Mouse (Mus musculus) adrenal gland, adult 18-20 months (tissue): ENCODE measurements around the gene Tmem88. TPM values are rescaled to one million over a fixed set of nuclear protein-coding genes. Genes with fewer than 3 reads are reported as not detected.

Experiments used
- DNase-seq, 2 experiments: peaks; one replicate each; pipeline ENCODE4 v3.0.0; 2021 to 2022; ENCODE audit warnings: low spot score in 2 of 2
- total RNA-seq, 2 experiments: library from RNA; stranded (reverse); gene quantifications; 1 replicate in 1 of 2; 2 replicates in 1 of 2; pipeline ENCODE4 v1.2.3; 2021

The Tmem88 gene
- total RNA-seq, 2 experiments from 2014 or later, result 7.9 to 8.8 TPM

DNA sequence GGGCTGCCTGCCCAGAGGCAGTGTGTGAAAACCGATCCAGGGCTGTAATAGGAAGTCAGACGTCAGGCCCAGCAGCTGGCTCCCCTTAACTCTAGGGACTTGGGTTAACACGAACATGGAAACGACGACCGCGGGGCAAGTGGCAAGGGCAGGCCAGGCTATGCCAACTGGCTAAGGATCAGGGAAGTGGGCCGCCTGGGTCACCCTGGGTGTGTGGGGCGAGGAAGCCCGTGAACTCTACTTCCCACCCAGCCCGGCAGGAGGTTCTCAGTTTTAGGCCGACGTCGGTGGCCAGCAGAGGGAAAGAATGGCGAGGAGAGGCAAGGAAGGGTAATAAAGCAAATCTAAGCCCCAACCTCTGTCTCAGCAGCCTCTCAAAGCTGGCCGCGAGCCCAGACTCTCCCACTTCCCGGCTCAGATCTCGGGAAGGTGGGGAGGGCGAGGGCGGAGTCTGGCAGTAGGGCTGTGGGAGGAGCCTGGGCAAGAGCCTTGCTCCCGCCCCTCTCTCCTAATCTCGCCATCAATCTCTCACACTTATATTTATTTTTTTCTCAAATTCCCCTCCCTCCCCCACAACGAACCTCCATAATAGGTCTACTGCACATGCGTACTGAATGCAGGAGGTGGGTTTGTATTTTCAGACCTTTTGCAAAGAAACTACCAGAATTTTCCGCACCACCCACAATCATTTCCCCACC, 31.7 kb downstream of the Tmem88 start:
- peak; percentile 92 for DNase-seq

GRCm38 (mm10) chr11:69365722-69366121, 32.3 kb downstream of the Tmem88 start:
- no peak for DNase-seq

DNA sequence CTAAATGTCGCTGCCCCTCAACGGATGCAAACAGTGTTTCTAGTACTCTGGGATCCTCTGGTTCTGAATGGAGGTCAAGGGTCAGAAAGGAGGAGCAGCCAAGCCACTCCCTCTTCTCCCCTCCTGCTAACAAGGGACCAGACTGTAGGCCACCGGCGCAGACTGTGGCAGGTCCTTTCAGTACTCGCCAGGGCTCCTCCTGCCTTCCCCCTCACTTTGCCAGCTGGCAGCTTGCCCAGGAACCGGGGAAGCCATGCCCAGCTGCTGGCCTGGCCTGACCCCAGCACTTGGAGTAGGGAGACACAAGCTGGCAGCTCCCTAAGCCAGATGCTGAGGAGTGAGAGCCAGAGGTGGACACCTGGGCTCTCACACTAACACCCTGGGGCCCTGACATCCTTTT, 33.1 kb downstream of the Tmem88 start:
- DNase-seq, result peak; percentile 91 to 94

- DNase-seq, result no peak
Observed at GRCm38 (mm10) chr11:69364376-69364775, 33.7 kb downstream of the Tmem88 start.

DNA sequence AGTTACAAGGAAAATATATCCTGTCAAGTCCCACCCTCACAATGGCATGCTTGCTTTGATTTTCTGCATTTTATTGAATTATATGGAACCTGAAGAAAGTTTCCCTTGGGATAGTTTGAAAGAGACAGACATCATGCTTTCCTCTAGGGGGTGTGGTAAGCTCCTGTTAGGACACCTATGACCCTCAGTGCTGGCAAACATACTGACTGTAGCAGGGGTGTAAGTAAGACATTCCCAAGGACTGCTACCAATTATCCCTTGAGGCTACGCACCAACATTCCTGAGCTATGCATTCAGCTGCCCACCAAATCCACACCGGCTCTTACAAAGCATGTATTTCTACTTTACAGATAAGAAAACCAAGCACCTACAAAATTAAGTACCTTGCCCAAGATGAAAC, 35.6 kb downstream of the Tmem88 start:
- DNase-seq, result no peak

GRCm38 (mm10) chr11:69362021-69362420, 36.0 kb downstream of the Tmem88 start:
- DNase-seq, result no peak

DNA sequence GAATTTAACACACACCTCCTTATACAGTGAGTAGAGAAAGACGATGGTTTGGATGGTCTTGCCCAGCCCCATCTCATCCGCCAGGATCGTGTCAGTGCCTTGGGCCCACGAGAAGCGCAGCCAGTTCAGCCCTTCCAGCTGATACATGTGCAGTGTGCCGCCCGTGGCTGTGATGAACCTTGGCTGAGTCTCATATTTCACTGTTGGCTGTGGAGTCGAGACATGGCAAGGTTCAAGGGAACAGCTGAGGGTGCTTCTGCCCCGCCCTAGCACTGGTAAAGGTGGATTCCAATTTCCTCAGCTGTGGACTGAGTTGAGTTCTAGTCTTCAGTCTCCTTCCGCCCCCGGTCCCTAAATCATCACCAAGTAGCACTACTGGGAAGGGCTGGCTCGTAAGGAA, 40.3 kb downstream of the Tmem88 start:
- DNase-seq, result no peak

- DNase-seq, result no peak
Observed at GRCm38 (mm10) chr11:69356544-69356943, 41.5 kb downstream of the Tmem88 start.

Other genes with a start within 250 kb of the Tmem88 start
- not detected for gene Alox12b, start 241.2 kb downstream of the Tmem88 start, total RNA-seq
- gene Alox8, start 200.4 kb downstream of the Tmem88 start, total RNA-seq, result not detected
- under 1 TPM in 1 of 2 experiments, not detected in 1; 0.07 TPM for gene Gucy2e, start 161.2 kb downstream of the Tmem88 start, total RNA-seq
- gene Cntrob, start 74.5 kb downstream of the Tmem88 start, total RNA-seq, result 1 to 10 TPM; 3.6 to 4.1 TPM
- 10 to 100 TPM; 57.8 to 60.1 TPM for gene Trappc1, start 74.3 kb downstream of the Tmem88 start, total RNA-seq
- 1 to 10 TPM; 6.8 to 8.8 TPM for gene Kcnab3, start 72.0 kb downstream of the Tmem88 start, total RNA-seq
- 1 to 10 TPM; 5.2 to 5.5 TPM for gene Rnf227, start 57.8 kb downstream of the Tmem88 start, total RNA-seq
- 100 to 1,000 TPM in 1 of 2 experiments, 10 to 100 TPM in 1; 87.6 to 109 TPM for gene Chd3, start 28.8 kb downstream of the Tmem88 start, total RNA-seq
- 100 to 1,000 TPM; 139 to 162 TPM for gene Naa38, start 2.7 kb downstream of the Tmem88 start, total RNA-seq
- 10 to 100 TPM; 41.3 to 50.2 TPM for gene Cyb5d1, start 2.6 kb downstream of the Tmem88 start, total RNA-seq
- 10 to 100 TPM; 32.7 to 34.8 TPM for gene Kdm6b, start 15.4 kb upstream of the Tmem88 start, total RNA-seq
- under 1 TPM; 0.13 TPM for gene Dnah2, start 150.9 kb upstream of the Tmem88 start, total RNA-seq
- gene Efnb3, start 162.0 kb upstream of the Tmem88 start, total RNA-seq, result under 1 TPM; 0.74 to 0.76 TPM
- 10 to 100 TPM in 1 of 2 experiments, 1 to 10 TPM in 1; 9.6 to 10.9 TPM for gene Wrap53, start 182.0 kb upstream of the Tmem88 start, total RNA-seq
- gene Trp53, start 182.1 kb upstream of the Tmem88 start, total RNA-seq, result 10 to 100 TPM; 48.4 to 53.4 TPM
- 10 to 100 TPM; 32.8 to 39.8 TPM for gene Atp1b2, start 207.7 kb upstream of the Tmem88 start, total RNA-seq
- not detected for gene Shbg, start 219.7 kb upstream of the Tmem88 start, total RNA-seq
- gene Sat2, start 223.8 kb upstream of the Tmem88 start, total RNA-seq, result 1 to 10 TPM; 5.9 to 6.5 TPM
- gene Fxr2, start 234.8 kb upstream of the Tmem88 start, total RNA-seq, result 10 to 100 TPM; 83.5 to 90.2 TPM